Mouse (Mus musculus) spleen, adult 18-20 months (tissue): Measurements from ENCODE around the gene Gm39115.
A peak's percentile ranks its signal among the peaks of the same experiment; 100 is the strongest.
"Not testable (repeated sequence)": the region's sequence is repeated elsewhere in the genome, so short reads cannot be mapped to it uniquely, and the experiment has no call there.

ENCODE experiments used
- DNase-seq, 2 experiments: peaks; one replicate each; pipeline ENCODE4 v3.0.0; 2022; ENCODE audit warnings: mixed read lengths in 2 of 2

Gm39115 gene

DNA sequence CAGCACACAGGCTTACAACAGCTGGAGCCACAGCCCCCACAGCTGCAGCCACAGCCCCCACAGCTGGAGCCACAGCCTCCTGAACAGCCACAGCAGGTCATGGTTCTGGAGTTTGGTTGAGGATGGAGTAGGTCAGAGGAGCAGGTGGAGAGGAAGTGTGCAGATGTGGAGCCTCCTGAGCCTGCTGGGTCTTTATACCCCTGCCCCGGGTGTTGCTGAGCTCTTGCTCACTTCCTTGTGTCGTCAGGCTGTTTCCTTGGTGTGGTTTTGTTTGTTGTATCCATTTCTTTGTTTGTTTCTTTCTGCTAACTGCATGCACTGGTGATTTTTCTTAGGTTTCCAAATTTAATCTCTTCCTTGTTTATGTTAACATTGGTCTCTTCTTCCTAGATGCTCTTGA, at the start of gene Gm39115:
TSS of gene Gm39115 (minus strand) at position 101 of the 400 bp plus-strand sequence.
- DNase-seq: not testable (repeated sequence)

- no peak for DNase-seq
These were observed 45.2 kb upstream of the Gm39115 start for GRCm38 (mm10) chr7:142181021-142181420.

DNA sequence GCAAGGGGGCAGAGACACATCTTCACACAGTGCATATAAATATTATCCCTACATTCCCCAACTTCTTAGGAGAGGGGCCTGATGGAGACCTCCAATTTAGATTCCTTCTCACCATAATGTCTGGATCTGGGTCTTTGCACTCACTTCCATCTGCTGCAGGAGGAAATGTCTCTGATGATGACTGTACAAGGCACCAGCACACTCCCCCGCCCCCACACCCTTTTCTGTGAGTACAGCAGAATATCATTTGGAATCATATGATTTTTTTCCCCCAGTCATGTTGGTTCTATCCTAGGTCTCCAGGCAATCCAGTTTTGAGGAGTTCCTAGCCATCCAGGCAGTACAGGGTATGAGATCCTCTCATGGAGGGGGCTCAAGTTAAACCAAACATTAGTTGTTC, 42.9 kb upstream of the Gm39115 start:
- DNase-seq: no peak

- not testable (repeated sequence) for DNase-seq
These were observed 40.1 kb upstream of the Gm39115 start, which contains the start of gene Krtap5-2 for GRCm38 (mm10) chr7:142175905-142176304. Gene Krtap5-2 (minus strand): TSS chr7:142176005.

DNA sequence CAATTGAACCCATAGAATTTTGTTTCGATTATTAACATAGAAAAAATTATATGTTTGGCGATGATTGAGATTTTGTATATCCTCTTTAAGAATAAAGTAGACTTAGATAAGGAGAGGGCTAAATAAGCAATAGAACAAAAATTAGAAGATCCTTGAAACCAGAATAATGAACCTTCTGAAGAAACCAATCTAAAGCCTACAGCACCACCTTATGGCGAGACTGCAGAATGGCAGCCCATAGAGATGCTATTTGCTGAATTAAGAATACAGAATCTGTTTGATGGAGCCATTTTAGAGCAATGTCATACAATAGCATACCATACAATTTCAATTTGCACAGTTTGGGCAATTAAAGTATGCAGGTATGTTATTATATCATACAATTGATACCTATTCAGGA, 34.0 kb upstream of the Gm39115 start:
- no peak for DNase-seq

DNA sequence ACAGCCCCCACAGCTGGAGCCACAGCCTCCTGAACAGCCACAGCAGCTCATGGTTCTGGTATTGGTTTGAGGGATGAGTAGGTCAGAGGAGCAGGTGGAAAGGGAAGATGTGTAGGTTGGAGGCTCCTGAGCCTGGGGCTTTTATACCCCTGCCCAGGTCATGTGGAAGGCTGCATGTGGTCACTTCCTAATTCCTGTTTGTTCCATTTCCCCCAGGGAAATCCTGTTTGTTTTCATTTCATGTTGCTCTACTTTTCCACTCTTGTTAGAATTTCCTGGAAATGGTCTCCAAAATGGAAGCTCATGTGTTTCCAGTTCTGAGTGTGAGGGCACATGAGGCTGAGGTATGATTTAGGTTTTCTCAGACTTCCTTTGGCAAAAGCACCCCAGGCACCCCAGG, 29.8 kb upstream of the Gm39115 start, which contains the start of gene Gm4553:
TSS of gene Gm4553 (minus strand) at position 101 of the 400 bp plus-strand sequence.
- not testable (repeated sequence) for DNase-seq

- DNase-seq: no peak
These were observed 23.5 kb upstream of the Gm39115 start for GRCm38 (mm10) chr7:142159366-142159765.

DNA sequence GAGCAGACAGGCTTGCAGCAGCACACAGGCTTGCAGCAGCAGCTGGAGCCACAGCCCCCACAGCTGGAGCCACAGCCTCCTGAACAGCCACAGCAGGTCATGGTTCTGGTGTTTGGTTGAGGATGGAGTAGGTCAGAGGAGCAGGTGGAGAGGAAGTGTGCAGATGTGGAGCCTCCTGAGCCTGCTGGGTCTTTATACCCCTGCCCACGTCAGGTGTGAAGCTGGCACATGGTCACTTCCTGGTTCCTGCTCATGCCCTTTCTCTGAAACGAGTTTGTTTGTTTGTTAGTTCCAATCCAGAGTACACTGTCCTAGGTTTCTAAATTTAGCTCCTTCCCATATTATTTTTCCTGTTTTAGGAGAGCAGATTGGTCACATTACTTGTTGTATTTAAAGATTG, 21.2 kb upstream of the Gm39115 start, which contains the start of gene Gm29735:
TSS of gene Gm29735 (minus strand) at position 101 of the 400 bp plus-strand sequence.
- not testable (repeated sequence) for DNase-seq

DNA sequence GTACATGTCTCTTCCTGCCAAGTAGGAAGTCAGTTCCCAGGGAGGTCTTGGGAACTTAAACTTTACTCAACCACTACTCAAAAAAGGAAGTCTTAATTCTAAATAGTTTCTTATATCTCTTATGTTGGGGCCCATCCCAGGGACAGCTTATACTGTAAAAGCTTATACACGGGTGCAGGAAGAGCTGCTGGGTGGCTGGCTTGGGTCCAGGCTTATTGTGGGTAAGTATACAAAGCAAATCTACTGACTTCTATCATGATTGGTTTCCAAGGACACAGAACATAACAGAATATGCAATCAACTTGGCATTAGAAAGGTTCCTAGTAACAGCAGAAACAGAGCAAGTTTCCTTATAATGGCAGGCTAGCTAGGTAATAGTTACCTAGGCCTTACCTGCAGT, 19.5 kb upstream of the Gm39115 start:
- DNase-seq: no peak

DNA sequence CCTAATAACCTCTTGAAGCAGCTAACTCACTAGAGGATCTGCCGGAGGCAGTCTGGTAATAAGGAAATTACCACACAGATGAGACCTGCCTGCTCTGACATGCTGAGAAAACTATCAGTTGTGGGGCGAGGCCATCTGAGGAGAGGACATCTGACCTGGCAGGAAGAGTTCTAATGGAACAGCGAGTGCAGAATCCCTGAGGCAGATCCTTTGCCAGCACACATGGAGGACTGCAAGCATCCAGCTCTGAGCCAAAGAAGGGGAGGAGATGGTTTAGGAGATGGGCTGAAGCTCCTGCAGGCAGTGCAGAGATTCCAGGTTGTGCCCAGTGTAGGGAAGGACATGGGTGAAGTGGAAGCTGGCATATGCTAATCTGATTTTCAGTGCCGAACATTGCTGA, 16.4 kb upstream of the Gm39115 start:
- no peak for DNase-seq

DNA sequence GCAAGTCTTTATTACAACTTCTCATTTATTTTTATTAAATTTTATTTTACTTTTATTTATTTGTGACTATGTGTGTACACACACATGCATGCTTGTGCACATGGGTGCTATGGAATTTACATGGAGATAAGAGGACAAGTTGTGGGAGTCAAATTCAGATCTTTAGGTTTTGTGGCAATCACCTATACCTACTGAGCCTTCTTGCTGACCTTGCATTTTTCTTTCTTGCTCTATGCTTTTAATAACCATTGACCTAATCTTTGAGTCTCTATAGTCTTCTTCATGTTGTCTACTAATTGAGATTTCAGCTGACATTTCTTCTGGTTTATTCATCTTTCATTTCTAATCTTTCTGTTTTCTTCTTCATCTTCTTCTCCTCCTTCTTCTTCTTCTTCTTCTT, 12.8 kb upstream of the Gm39115 start:
- DNase-seq: no peak

- peak in 1 of 2 experiments; percentile 13 for DNase-seq
These were observed 10.2 kb upstream of the Gm39115 start for GRCm38 (mm10) chr7:142146033-142146432.

DNA sequence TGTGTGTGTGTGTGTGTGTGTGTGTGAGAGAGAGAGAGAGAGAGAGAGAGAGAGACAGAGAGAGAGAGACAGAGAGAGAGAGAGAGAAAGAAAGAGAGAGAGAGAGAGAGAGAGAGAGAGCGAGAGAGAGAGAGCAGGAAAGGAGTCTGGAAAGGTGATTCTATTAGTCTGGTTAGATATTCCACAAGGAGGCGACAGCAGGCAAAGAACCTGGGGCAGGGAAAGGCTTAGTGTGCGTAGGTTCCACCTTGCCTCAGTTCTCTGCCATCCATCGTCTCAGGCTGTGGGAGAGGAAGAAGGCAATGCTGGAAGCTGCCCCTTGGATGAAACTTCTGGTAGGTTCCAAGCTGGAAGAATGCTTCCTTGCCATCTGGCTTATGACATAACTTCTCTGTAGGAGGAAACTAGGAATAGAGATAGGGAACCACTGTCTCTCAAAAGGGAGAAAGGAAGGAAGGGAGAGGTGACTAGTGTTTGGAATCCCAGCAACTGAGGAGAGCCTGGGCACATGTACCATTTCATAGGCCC, 9.6 kb upstream of the Gm39115 start:
- no peak for DNase-seq

GRCm38 (mm10) chr7:142144507-142144906, 8.7 kb upstream of the Gm39115 start, which contains the start of gene Gm45337:
Gene Gm45337 (minus strand): TSS chr7:142144607.
- no peak for DNase-seq

DNA sequence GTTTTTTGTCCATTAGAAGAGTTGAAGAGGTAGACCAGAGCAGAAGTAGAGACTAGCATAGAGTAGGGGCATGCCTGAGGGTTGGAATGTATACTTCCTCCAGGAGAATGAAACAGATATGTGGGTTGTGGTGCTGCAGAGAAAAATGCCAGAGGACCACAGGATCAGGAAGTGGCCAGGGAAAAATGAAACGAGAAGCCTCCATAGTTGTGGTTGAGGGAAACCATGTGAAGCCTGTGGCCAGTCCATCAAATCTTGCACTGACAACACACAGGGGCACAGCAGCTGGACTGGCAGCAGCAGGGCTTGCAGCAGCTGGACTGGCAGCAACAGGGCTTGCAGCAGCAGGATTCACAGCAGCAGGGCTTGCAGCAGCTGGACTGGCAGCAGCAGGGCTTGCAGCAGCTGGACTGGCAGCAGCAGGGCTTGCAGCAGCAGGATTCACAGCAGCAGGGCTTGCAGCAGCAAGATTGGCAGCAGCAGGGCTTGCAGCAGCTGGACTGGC, 7.7 kb upstream of the Gm39115 start:
- not testable (repeated sequence) for DNase-seq

DNA sequence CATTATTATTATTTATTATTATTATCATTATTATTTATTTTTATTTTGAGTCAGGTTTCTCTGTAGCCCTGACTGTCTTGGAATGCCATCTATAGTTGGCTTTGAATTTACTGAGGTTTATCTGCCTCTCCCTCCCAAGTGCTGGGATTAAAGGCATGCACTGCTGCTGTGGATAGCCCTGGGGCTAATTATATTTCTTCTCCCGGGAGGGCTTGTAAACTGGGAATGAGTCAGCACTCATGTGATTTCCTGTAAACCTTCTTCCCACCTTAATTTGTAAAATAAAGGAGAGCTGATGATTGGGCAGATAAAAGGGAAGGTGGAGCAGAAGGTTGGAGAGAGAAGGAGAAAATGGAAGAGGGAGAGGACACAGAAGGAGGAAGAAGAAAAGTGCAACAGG, 4.9 kb upstream of the Gm39115 start:
- no peak for DNase-seq

GRCm38 (mm10) chr7:142134206-142134995, 1.4 kb downstream of the Gm39115 start:
- DNase-seq: no peak

- no peak for DNase-seq
These were observed 7.0 kb downstream of the Gm39115 start for GRCm38 (mm10) chr7:142128843-142129242.

- not testable (repeated sequence) for DNase-seq
These were observed 15.2 kb downstream of the Gm39115 start, which contains the start of gene Gm45618 for GRCm38 (mm10) chr7:142120629-142121028. Gene Gm45618 (minus strand): TSS chr7:142120729.

GRCm38 (mm10) chr7:142119632-142120031, 16.2 kb downstream of the Gm39115 start:
- no peak for DNase-seq

- DNase-seq: no peak
These were observed 31.1 kb downstream of the Gm39115 start for GRCm38 (mm10) chr7:142104747-142105146.

- DNase-seq: peak; percentile 43 to 73
These were observed 38.1 kb downstream of the Gm39115 start for GRCm38 (mm10) chr7:142097776-142098175.

- no peak for DNase-seq
These were observed 39.1 kb downstream of the Gm39115 start for GRCm38 (mm10) chr7:142096701-142097100.
